Mouse (Mus musculus) adrenal gland, postnatal 10 days (tissue): Measurements from ENCODE around the gene Fam155a. TPM values are rescaled to one million over a fixed set of nuclear protein-coding genes. Genes with fewer than 3 reads are reported as not detected.
"Not testable (repeated sequence)": the region's sequence is repeated elsewhere in the genome, so short reads cannot be mapped to it uniquely, and the experiment has no call there.

Experiments
- DNase-seq: peaks from one replicate; pipeline ENCODE4 v3.0.0; 2021; ENCODE audit warnings: mixed read lengths
- total RNA-seq, 2 experiments: library from RNA; stranded (reverse); gene quantifications; 2 replicates each; pipeline ENCODE4 v1.2.3; 2021

Fam155a gene
- total RNA-seq, 2 experiments from 2014 or later: 8.8 to 9.8 TPM

DNA sequence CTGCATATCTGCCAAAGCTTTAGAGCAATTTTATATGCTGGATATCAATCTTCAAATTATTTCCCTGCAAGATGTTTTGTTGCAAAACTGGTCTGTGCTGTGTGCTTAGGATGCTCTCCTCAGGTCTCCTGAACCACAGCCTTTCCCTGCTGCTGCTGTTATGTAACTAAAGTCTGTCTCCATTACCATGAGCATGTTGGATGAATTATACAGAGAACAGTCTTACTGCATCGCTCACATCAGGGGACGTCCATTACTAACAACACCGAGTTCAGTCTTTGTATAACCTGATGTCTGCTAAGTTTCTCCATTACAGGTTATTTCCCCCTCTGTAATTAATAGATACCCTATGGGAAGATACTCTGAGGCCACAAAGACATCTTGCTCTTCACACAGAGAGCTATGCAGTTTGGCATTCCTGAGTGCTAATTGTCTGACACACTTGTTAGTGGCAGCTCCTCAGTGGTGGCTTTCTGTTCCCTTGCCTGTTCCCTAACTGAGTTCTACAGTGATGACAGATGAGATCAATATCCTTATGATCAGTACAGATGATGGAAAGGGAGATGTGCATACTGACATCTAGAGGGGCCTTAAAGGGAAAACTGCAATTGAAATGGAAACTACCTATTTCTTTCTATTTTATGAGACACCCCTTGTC, 372.2 kb downstream of the Fam155a start:
- DNase-seq: no peak

DNA sequence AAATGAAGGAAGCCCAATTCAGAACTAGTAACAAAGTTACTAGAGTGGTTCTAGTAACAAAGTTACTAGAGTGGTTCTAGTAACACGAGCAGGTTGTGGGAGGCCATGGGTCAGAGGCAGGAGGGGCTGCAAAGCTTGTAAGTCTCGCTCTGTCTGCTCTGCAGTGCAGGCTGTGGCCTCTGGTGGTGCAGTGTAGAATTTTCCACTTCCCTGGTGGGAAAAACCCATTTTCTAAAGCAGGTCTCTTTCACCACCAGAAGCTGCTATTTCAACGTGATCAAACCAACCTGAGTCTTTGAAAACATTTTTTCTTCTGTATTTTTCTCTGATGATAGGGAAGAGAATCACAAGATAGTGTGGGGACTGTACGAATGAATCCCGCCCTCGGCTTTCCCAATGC, 372.9 kb downstream of the Fam155a start:
- no peak for DNase-seq

DNA sequence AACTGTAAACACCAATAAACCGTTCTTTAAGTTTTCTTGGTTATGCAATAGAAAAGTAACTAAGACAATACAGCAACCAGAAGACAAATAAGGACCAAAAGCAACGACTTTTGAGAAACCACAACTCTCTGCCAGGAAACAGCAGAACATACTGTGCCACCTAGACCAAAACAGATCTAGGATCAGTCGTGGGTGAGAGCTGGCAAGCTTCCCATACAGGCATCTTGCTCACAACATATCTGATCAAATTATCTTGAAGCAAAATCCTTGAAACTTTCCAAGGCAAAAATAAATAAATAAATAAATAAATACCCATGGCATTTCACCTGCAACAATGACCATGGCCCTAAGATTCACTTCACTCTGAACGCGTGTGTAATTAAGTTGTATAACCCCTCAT, 376.3 kb downstream of the Fam155a start:
- no peak for DNase-seq

DNA sequence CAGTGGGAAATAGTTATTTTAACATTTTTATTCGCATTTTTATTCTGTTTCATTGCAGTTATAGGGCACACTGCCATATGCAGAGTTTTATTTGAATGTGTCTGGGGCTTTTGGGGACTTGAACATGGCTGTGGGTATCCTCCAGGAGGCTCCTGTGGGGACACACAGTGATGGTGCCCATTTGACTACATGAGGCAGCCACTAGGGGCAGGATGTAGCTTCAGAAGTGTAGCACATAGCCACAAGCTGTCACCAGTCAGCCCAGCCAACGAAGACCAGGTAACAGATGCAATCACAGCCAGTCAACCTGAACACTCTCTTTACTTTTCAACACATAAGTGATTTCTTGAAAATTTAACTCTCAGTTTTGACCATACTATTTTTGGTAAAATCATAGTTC, 377.7 kb downstream of the Fam155a start:
- DNase-seq: no peak

DNA sequence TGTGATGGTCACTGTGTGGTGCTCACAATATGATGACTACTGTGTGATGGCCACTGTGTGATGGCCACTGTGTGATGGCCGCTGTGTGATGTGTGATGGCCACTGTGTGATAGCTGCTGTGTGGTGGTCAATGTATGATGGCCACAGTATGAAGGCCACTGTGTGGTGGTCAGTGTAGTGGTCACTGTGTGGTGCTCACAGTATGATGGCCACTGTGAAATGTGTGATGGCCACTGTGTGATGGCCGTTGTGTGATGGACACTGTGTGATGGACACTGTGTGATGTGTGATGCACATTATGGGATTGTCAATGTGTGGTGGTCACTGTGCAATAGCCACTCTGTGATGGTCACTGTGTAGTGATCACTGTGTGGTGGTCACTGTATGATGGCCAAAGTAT, 380.7 kb downstream of the Fam155a start:
- not testable (repeated sequence) for DNase-seq

DNA sequence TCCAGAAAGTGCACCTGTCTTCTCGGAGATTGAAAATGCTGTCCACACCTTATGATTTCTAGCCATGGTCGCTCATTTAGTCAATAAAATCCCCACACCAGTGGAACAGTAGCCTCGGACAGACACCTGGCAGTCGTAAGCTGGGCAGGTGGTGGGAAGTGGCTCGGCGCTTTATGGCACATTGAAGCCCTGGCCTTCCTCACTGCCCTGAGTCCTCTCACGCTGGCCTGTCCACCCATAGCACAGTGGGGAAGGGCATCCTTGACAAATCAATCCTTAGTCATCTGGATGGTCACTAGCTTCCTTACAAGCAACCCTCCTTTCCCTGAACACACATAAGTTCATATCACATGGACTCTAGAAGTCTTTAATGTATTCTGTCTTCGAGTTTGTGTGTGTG, 401.8 kb downstream of the Fam155a start:
- DNase-seq: no peak

DNA sequence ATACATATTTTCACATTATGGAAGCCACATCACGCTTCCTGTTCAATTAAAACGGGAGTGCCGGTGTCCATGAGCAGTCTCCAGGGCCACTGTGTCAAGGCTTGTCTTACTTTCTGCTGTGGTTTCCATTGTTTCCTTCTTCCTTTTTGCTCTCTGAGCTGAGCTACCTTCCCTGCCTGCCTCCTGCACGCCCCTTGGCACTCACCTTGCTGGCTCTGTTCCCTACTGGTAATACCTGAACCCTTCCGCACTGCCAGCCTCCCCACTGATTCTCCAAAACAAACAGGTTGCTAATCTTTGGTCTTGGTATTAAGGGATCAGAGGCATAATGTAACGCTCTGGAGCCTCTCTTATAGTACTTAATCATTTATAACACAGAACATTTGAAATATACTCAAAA, 403.2 kb downstream of the Fam155a start:
- no peak for DNase-seq

GRCm38 (mm10) chr8:9365381-9365780, 405.6 kb downstream of the Fam155a start:
- DNase-seq: peak; percentile 52

GRCm38 (mm10) chr8:9348523-9349135, 422.3 kb downstream of the Fam155a start:
- peak; percentile 64 for DNase-seq

- DNase-seq: no peak
Measured at GRCm38 (mm10) chr8:9347163-9347562, 423.8 kb downstream of the Fam155a start.

DNA sequence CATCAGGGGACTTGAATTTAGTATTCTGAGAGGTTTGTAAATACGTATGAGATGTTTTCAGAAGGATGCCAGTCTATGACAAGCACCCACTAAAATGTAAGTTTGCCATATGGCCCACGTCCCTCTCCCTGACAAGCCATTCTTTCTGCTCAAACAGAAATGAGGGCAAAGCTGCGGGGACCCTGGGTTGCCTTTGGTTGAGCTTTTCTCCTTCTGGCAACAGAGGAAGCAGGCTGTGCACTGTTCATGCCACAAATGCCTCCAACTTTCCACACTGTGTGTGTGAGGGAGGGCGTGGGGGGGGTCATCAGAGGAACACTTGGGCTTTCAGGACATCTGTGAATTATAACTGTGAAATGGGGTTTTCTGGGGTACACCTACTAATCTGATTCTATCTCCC, 426.8 kb downstream of the Fam155a start:
- no peak for DNase-seq

DNA sequence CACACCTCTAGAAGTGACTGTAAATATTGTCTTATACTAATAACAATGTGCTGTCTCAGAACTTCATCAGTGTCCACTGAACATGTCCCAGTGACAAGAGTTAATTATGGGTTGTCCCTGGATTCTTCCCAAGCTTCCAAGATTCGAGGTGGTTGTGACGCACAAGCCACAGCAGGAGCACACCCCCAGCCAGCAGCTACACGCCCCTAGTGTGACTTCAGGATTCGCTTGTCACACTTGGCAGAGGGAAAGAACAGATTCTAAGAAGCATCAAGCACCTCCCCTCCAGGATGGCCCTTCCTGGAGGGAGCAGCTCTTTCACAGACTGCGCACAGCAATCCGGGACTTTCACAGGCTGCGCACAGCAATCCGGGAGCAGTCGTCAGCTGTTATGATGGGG, 428.0 kb downstream of the Fam155a start:
- DNase-seq: no peak

- DNase-seq: no peak
Measured at GRCm38 (mm10) chr8:9342593-9342992, 428.4 kb downstream of the Fam155a start.

DNA sequence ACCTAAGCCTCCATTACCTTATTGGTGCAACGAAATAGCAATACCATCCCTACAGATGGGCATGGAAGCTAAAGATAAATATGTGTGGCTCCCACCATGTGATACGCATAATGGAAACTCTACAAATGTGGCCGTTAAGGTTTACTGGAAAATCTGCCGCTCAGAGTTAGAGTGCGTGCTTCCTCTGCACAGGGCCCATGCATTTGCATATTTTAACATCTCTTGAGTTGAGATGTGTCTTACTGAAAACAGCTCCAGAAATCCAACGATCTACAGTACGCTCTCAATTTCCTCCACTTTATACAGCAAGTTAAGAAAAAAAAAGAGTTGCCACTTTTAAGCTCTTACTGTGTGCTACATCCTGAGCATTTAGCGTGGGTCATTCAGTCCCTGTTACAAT, 433.1 kb downstream of the Fam155a start:
- DNase-seq: no peak

- no peak for DNase-seq
Measured at GRCm38 (mm10) chr8:9335933-9336303, 435.0 kb downstream of the Fam155a start.

DNA sequence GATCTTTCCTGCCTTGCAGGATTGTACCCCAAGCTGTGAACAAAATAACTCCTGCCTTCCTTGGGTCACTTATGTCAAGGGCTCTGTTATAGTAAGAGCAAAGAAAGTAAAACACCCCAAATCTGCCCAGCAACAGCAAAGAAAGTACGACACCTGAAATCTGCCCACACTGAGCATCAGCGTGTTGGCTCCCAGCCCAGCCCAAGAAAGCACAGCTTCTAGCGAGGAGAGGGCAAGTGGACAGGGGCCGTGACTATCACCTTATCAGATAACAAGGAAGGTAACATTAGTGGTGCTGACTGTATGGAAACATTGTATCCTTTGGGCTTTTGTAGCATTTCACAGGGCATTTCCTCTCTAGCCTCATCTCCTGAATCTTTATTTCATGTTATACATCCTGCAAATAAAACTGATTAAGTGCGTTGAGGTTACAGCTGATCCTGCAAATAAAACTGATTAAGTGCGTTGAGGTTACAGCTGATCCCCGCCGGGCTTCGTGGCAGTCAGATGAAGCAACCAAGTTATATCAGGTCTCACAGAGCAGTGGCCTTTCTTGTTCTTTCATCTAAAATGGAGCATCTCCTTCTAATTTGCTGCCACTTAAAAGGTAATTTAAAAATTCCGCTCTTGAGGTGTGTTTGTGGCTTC, 435.6 kb downstream of the Fam155a start:
- no peak for DNase-seq

- no peak for DNase-seq
Measured at GRCm38 (mm10) chr8:9332766-9333165, 438.2 kb downstream of the Fam155a start.

DNA sequence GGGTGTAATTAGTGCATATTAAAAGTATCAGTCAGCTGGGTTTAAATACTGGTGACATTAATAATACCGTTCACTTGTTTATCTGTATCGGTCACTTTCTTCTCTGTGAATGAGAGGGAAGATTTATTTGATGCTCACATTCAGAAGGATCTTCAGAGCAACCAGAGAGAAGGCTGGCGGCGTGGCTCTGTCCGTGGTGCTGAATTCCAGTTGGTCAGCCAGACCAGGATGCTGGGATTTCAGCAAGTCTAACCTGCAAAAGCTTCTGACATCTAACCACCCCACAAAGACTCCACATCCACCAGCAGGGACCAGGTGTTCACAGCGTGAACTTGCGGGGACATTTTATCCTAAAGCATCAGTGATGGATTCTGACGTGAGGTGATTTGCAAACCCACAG, 461.5 kb downstream of the Fam155a start:
- DNase-seq: peak; percentile 59

DNA sequence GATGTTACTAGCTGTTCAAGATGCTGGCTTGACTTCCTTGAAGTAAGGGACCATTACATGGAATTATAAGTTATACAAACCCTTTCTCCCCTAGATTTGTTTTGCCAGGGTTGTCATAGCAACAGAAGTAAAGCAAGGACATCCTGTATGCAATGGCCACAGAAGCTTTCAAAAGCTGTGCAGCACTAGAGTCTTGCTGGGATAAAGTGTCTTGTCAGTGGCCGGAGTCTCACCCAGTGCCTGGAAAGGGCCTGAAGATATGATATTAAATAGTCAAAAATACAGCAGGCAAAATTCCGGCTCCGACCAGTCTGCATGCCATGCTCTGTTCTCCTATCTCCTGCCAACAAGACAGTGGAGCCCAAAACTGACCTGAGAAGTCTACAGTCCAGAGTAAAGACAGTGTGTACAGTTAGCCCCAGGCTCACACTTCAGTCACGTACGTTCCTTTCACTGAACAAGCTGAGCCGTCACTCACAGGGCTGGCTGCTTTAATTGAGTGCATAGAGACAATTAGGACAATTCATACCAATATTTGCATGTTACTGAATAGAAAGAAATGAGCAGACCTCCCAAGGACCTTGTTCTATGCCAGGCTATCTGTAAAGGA, 467.3 kb downstream of the Fam155a start:
- no peak for DNase-seq

GRCm38 (mm10) chr8:9295046-9295445, 475.9 kb downstream of the Fam155a start:
- DNase-seq: no peak

DNA sequence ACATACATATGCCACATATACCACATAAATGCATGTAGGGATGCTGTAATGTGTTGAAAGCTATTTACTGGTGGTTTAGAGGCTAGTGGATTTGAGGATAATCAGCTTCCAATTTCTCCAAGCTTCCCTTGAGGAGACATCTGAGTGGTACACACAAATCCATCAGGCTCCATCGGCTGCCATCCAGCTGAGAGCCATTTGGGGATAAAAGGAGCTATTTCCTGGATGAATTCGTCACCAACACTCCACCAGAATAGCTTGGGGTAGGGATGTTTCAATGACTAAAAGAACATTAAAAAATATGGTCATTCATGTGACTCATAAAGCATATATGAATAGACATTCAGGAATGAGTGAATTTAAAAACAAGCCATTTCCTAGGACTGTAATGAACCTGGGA, 478.4 kb downstream of the Fam155a start:
- DNase-seq: no peak

- no peak for DNase-seq
Measured at GRCm38 (mm10) chr8:9288015-9288729, 482.8 kb downstream of the Fam155a start.

- DNase-seq: no peak
Measured at GRCm38 (mm10) chr8:9274117-9274516, 496.8 kb downstream of the Fam155a start.
